In genomic region chr2:27770205-27770604, GRCm38 (mm10) we compare ENCODE assay signal across 9 mouse cellular contexts.
DNase-seq lines count a peak whose midpoint lies in the region; ATAC-seq lines count a peak whose summit lies in the region.
"Had no signal": no experiment of that assay in that cellular context is flagged by ENCODE, and none has a peak within 500 bp of the region (broad histone marks: within the 10 kb centered on the region; RNA-seq: fewer than 3 reads in every experiment).

No protein-coding gene starts in this region.

- no peak overlapping the region for H3K9ac ChIP-seq in neural tube, embryonic 15.5 days (replicated peaks)

- H3K4me1 ChIP-seq in neural tube, embryonic 15.5 days: peaks cover 9% of the 10 kb centered on the region

- WGBS in neural tube, embryonic 15.5 days: 3% methylated on average over 4 of the region's 4 CpGs

- no peak overlapping the region for H3K4me3 ChIP-seq in neural tube, embryonic 15.5 days (replicated peaks)

- H3K4me2 ChIP-seq in neural tube, embryonic 15.5 days: no peak overlapping the region

- peaks cover 12% of the 10 kb centered on the region for H3K27me3 ChIP-seq in neural tube, embryonic 15.5 days (replicated peaks)
- H3K27me3 ChIP-seq: Patski had no signal

- no peaks in the 10 kb centered on the region for H3K36me3 ChIP-seq in neural tube, embryonic 15.5 days

- no peaks in the 10 kb centered on the region for H3K9me3 ChIP-seq in neural tube, embryonic 15.5 days (replicated peaks)

- peak; percentile 51 to 81 for DNase-seq in adrenal gland, adult (ENCODE audit: inconsistent age in 2 of 2, low spot score in 1 of 2)
- DNase-seq in adrenal gland, adult 2 months: no peak
- DNase-seq in neural tube, embryonic 10.5 days (ENCODE audit: extremely low spot score, low spot score): peak; percentile 73
- peak; percentile 70 to 71 for DNase-seq in cerebellum, postnatal 36 days
- peak; percentile 85 for DNase-seq in kidney, postnatal 10 days
- peak; percentile 85 for DNase-seq in testis, postnatal 10 days (ENCODE audit: low spot score)

- ATAC-seq in neural tube, embryonic 15.5 days (ENCODE audit: low FRiP score): no peak
- ATAC-seq in megakaryocyte progenitor cell, adult 5-6 weeks (replicated peaks; ENCODE audit: poor library complexity): peak; percentile 70
- ATAC-seq: Patski had no signal

- no peak overlapping the region for H3K27ac ChIP-seq in neural tube, embryonic 15.5 days (replicated peaks)
